Mouse (Mus musculus): ENCODE results near the gene Nup93. TPM values are rescaled to one million over a fixed set of nuclear protein-coding genes. Genes with fewer than 3 reads are reported as not detected.

The Nup93 gene
- total RNA-seq, 2 experiments from 2014 or later: 48.7 to 51.4 TPM

DNA sequence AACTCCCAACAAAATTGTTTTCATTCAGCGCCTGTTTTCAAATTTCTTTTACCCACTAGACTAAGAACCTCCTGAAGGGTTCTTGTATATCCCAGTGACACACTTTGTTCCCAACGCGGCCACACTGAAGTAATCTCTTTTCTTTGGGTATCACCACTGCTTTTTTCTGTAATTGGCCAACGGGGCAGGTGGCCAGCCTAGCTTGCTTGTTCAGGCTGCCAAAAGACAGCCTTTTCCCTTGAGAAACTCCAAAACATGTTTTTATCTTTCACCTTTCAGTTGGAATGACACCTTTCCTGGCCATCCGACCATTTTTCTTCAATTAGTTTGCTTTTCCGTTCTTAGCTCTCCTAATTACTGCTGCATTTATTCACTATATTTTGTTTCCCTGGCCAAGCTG lies 545 bp upstream of the Nup93 start:
- H3K4me3 ChIP-seq: peak overlapping the region; percentile 92
- no peak for TF ChIP-seq CTCF (IDR thresholded peaks at IDR 0.05)
- H3K27ac ChIP-seq: peak overlapping the region; percentile 47
- intact Hi-C loops (cut with DNase I): no loop called here
- DNase-seq (ENCODE audit: extremely low spot score in 1 of 2, low spot score in 2 of 2): no peak

DNA sequence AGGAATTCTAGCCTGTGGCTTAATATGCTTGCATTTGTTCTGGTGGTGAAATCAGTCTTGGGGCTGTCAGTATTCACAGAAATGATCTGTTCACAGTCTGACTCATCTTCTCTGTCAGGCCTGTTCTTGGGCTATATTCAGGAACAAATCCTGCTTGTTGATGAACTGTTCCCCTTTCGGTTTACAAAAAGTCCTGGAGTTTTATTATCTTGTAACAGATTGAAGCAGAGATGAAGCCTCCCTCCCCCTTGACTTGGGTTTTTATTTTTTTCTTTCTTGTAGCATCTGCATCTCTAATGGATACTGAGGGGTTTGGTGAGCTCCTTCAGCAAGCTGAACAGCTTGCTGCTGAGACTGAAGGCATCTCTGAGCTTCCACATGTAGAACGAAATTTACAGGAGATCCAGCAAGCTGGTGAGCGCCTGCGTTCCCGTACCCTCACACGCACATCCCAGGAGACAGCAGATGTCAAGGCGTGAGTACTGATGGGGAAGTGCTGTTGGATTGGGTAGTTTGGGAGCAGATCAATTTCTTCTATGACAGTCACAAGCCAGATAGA lies 13.1 kb downstream of the Nup93 start:
- Histone ChIP-seq H3K4me3 (no peak overlapping the region; the same call in 1 of the 2 replicates), H3K27ac (peak overlapping the region; percentile 82)
- DNase-seq (ENCODE audit: extremely low spot score in 1 of 2, low spot score in 2 of 2): no peak
- no peak for TF ChIP-seq CTCF (IDR thresholded peaks at IDR 0.05)
- intact Hi-C loops (cut with DNase I): no loop called here

DNA sequence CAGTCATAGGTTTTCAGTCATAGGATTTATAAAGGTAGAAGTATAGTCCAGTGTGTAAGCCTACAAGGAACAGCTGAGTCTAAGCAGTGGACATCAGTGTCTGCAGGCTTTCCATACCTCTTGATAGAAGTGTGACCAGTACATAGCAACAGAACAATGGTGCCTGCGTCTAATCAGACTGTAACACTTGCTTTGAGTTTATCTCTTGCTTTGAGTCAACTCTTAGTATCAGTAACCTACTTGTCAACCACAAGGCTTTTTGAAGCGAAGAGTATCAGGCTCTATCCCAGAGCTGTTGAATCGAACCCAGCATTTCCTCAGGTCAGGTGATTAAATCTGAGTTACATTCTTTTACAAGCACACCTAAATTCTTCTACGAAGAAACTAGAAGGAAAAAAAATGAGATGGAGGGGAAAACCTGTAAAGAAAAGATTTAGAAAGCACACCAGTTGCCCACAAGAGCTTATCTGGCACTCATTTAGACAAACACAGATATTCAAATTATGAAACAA lies 25.9 kb downstream of the Nup93 start:
- Histone ChIP-seq H3K27ac (no peak overlapping the region), H3K4me3 (no peak overlapping the region)
- intact Hi-C loops (cut with DNase I): no loop called here
- TF ChIP-seq CTCF (IDR thresholded peaks at IDR 0.05): no peak
- no peak for DNase-seq (ENCODE audit: extremely low spot score in 1 of 2, low spot score in 2 of 2)

DNA sequence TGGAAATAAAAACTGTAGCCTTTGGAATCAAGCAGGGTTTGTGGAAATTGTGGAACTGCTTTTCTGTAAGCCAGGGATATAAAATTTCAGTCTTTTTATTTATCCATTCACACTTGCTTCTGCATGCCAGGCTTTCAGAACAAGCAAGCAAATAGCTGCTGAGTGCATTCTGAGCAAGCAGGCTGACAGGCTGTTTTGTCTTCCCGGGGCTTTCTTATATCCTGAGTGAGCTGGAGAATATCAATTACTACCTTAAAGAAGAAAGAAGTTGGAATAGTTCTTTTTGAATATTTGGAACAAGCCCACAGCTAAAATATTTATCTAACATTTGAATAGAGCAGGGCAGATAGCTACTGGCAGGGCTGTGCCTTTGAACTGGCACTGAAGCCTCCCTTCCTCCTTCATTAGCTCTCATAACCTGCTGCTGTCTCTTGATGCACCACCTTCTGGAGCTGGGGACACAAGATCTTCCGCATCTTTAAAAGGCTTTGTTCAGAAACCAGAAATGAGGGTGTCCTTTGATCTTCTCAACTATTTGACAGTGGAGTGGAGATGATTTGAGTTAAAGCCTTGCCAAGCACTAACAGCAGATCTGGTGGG lies 35.6 kb downstream of the Nup93 start:
- Histone ChIP-seq H3K27ac (peak overlapping the region; percentile 5; the same call in 1 of the 2 replicates), H3K4me3 (no peak overlapping the region)
- no peak for TF ChIP-seq CTCF (IDR thresholded peaks at IDR 0.05)
- DNase-seq (ENCODE audit: extremely low spot score in 1 of 2, low spot score in 2 of 2): no peak
- intact Hi-C loops (cut with DNase I): no loop called here

DNA sequence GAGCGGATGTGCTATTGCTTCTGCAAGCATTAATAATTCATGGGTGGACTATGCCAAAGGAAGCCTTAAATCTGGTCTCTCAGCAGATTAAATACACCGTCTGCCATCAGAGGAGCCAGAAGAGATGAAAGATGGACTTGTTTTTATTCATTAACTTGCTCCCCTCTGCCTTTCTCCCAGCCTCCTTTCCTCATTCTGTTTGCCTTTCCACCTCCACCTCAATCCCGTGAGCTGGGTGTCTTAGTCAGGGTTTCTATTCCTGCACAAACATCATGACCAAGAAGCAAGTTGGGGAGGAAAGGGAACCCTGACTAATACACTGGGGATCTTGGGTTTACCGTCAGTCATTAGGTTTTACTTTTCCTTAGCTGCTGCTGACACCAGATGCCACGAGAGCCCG lies 44.5 kb downstream of the Nup93 start:
- Histone ChIP-seq H3K27ac (no peak overlapping the region), H3K4me3 (no peak overlapping the region)
- no peak for DNase-seq (ENCODE audit: extremely low spot score in 1 of 2, low spot score in 2 of 2)
- intact Hi-C loops (cut with DNase I): no loop called here
- no peak for TF ChIP-seq CTCF (IDR thresholded peaks at IDR 0.05)

DNA sequence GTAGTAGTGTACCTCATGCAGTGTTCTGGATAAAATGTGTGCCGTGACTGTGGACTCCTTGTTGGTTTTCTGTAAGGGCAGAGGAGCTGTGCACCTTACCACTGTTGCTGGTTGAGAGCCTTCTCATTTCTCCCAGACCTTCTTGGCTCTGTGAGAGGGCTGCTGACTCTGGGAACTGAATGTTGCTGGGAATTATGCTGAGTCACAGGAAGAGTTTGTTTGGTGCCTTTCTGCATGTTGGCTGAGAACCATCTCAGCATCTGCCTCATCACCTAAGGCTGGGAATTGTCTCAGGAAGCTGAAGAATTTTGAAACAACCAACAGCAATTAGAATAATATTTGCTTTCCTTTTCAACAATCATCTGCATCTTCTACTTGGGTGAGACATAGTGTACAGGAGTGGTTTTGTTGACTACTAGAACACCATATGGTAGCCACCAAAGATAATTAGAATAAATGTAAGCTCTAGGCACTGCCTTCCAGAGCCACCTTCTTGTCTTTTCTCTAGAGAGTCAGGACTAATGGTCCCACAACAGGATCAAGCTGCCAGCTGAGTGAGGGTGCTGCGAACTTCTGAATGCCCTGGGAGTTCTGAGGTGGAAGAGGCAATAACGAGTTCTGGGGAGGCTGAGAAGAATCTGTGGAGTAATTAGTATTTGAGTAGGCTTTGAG lies 48.4 kb downstream of the Nup93 start:
- no peak for TF ChIP-seq CTCF (IDR thresholded peaks at IDR 0.05)
- H3K4me3 ChIP-seq: no peak overlapping the region
- peak overlapping the region; percentile 75 for H3K27ac ChIP-seq
- intact Hi-C loops (cut with DNase I): loop anchor here (2.0 kb wide), 1 partner anchor 32 kb away; no protein-coding TSS in a partner anchor
- no peak for DNase-seq (ENCODE audit: extremely low spot score in 1 of 2, low spot score in 2 of 2)

DNA sequence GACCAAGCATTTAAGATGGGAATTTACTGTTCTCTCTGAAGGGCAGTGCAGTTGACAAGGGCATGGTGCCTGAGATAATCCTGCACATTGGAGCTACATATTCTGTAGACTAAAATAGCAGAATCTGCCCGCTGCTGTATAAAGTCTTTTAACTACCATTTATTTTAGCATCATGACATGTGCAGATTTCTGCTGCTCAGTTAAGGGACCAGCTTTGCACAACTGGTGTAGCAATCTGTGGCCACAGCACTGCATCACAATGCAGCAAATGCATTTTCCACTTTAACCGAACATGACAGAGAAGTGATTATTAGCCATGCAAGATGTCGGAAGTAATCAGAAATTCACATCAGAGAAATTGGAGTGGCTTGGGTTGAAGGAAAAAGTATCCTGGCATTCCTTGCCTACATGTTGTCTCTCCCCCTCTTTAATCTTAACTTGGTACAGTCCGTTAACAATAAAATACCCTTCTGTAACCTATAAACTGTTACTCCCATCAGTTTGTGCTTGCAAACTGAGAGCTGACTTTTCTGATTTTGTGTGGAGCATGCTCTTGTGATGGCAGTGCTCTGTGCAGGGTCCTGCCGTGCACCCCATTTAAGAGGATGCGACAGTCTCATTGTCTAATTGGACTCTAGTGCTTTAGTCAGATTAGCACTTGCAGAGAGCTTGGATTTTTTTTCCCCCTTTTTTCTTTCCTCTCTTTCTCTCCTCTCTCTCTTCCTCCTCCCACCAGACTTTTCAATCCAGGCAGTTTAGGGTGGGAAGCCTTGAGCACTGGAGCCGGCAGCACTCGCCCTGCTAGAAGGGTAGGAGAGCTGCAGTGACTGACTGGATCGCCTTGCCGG lies 52.2 kb downstream of the Nup93 start:
- TF ChIP-seq CTCF (IDR thresholded peaks at IDR 0.05): no peak
- intact Hi-C loops (cut with DNase I): loop anchor here (2.0 kb wide), 1 partner anchor 56 kb away; no protein-coding TSS in a partner anchor
- DNase-seq (ENCODE audit: extremely low spot score in 1 of 2, low spot score in 2 of 2): peak in 1 of 2 experiments; percentile 51
- peak overlapping the region; percentile 54 for H3K4me3 ChIP-seq
- H3K27ac ChIP-seq: peak overlapping the region; percentile 76

DNA sequence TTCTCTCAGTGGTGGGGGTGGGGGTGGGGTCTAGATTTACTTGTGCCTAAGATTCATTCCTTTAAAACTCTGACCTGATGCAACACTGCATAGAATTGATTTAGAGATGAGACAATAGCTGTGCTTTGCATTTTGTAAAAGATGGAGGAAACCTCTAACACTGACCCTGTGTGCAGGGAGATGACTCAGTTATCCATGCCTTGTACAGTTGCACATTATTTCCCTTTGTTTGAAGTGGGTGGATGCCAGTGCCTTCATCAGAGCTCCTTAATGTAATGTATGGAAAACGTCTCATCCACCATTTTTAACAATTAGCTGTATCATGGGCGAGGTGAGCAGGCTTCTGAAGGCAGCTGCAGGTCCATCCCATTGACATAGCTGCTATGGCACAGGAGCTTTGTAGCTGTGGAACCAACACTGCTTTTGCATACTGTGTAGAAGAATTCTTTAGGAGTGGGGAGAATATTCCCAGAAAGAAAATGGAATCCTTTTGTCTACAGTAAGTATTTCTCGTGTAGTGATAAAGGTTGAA lies 54.1 kb downstream of the Nup93 start:
- no peak for TF ChIP-seq CTCF (IDR thresholded peaks at IDR 0.05)
- DNase-seq (ENCODE audit: extremely low spot score in 1 of 2, low spot score in 2 of 2): no peak
- intact Hi-C loops (cut with DNase I): no loop called here
- Histone ChIP-seq H3K4me3 (peak overlapping the region; percentile 54), H3K27ac (peak overlapping the region; percentile 76)

DNA sequence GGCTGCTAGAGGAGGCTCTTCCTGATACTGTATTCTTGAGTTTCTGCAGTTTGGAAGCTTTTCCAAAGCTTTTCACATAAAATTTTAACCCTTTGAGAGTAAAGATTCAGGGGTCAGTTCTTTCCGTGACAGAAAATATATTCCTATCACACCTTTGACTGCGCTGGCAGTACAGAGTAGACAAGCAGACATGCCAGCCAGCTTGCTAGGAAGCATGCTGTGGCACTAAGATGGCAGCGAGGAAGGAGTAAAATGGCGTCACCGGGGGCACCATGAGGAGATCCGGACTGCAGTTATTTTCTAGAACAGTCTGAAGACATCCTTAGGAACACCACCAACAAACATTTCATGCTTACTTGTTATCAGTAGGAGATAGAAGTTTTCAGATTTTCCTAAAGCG lies 55.9 kb downstream of the Nup93 start:
- Histone ChIP-seq H3K4me3 (peak overlapping the region; percentile 54), H3K27ac (peak overlapping the region; percentile 45; the same call in 1 of the 2 replicates)
- no peak for DNase-seq (ENCODE audit: extremely low spot score in 1 of 2, low spot score in 2 of 2)
- TF ChIP-seq CTCF (IDR thresholded peaks at IDR 0.05): no peak
- intact Hi-C loops (cut with DNase I): no loop called here

DNA sequence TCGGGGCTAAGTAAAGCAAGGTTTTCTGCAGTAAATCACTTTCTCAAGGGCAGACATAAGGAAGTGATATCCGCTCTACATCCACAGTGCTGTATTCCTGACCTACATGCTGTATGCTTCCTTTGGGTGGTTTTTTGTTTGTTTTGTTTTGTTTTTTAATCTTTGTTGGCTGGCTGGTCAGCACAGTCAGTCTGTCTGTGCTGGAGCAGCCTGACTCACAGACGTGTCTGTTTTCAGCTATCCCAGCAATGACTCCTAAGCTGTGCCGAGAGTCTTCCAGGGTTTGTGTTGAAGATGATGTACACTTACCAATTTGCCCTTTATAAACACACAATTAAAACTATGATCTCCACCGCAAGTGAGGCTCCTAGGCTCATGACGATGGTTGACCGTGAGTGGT lies 56.7 kb downstream of the Nup93 start:
- TF ChIP-seq CTCF (IDR thresholded peaks at IDR 0.05): no peak
- intact Hi-C loops (cut with DNase I): no loop called here
- Histone ChIP-seq H3K4me3 (no peak overlapping the region), H3K27ac (peak overlapping the region; percentile 7; the same call in 1 of the 2 replicates)
- no peak for DNase-seq (ENCODE audit: extremely low spot score in 1 of 2, low spot score in 2 of 2)

DNA sequence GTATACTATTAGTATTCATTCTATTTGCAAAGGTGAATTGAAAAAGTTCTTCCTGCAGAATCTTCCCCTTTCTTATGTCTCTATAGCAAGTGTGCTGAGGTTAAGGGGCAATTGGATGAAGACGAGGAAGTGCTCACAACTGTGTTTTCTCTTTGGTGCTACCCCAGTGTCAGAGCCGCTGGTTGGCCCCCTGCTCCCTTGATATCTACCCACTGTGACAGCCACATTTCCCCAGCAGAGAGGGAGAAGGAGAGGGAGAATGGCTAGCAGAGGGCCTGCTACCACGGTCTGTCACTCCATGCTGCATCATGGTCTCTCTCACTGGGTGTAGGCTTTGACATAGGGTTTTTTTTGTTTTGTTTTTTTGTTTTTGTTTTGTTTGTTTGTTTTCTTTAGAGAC lies 58.2 kb downstream of the Nup93 start:
- no peak for DNase-seq (ENCODE audit: extremely low spot score in 1 of 2, low spot score in 2 of 2)
- no peak for TF ChIP-seq CTCF (IDR thresholded peaks at IDR 0.05)
- intact Hi-C loops (cut with DNase I): no loop called here
- no peak overlapping the region for H3K27ac ChIP-seq
- no peak overlapping the region for H3K4me3 ChIP-seq

Measured in left cerebral cortex, adult 2 months (tissue).